In the genomic region with DNA sequence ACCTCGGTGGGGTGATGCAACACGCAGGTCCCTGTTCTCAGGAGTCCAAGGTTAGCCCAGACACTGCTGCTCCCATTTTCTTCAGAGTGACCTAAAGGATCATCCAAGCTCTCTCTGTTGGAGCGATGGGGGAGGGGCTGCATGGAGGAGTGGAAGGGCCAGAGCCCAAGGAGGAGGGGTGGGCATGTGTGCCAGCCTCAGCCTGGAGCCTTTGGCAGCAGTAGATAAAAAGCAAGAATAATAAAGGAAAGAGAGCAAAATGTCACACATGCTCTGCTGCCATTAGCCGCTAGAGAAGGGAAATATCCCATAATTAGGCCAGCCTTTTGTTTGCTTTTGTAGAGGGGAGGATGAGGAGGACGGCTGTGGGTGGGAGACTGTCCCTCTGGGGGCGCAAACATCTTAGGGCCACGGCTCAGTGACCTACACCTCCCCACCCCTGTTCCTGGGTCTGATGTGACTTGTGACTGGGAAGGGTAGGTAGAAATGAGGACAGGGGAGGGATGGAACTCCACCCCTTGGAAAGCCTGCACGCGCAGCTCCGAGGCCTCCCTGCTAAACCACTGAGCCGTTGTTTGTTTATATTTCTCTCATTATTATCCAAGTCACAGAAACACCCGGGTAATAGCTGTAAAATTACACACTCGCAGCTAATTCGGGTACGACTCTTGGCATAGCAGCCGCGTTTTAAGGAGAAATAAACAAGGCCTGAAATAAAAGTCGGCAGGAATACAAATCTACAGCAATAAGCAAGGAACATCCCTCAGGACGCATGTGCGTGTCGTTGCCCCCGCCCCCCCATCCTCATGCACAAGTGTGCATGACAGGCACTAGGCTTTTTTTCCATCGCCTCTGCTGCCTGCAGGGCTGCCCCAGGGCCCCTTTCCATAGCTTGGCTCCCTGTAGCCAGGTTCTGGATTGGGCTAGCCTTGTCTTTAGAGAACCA, we compare ENCODE assay signal across 10 mouse cellular contexts.
DNase-seq lines count a peak whose midpoint lies in the region; ATAC-seq and TF ChIP-seq lines count a peak whose summit lies in the region.
"Had no signal": no experiment of that assay in that cellular context is flagged by ENCODE, and none has a peak within 500 bp of the region (broad histone marks: within the 10 kb centered on the region; RNA-seq: fewer than 3 reads in every experiment).

No protein-coding gene starts in this region.

- no peaks in the 10 kb centered on the region for H3K27me3 ChIP-seq in kidney, embryonic 14.5 days (ENCODE audit: control insufficient read depth, insufficient read depth, low read length)
- peaks cover 3% of the 10 kb centered on the region; the same call in 1 of the 2 replicates for H3K27me3 ChIP-seq in forebrain, postnatal 0 days (ENCODE audit: insufficient read depth, low read length)
- H3K27me3 ChIP-seq in midbrain, embryonic 14.5 days (ENCODE audit: control insufficient read depth, insufficient read depth, low read length) = no peaks in the 10 kb centered on the region
- H3K27me3 ChIP-seq: liver, embryonic 15.5 days had no signal

- no peak overlapping the region for H3K27ac ChIP-seq in kidney, embryonic 14.5 days (ENCODE audit: low read depth, low read length)
- peak overlapping the region; percentile 30; the same call in 1 of the 2 replicates for H3K27ac ChIP-seq in forebrain, postnatal 0 days (ENCODE audit: low read depth, low read length)
- H3K27ac ChIP-seq in midbrain, embryonic 14.5 days (replicated peaks; ENCODE audit: low read depth, low read length) = peak overlapping the region; percentile 81
- H3K27ac ChIP-seq: liver, embryonic 15.5 days had no signal

- 28% methylated on average over 23 of the region's 23 CpGs for WGBS in kidney, embryonic 14.5 days
- WGBS in forebrain, postnatal 0 days = 25% methylated on average over 23 of the region's 23 CpGs
- WGBS in midbrain, embryonic 14.5 days = 55% methylated on average over 23 of the region's 23 CpGs

- peak; percentile 4; the same call in 1 of the 2 replicates for TF ChIP-seq CTCF in forebrain, postnatal 0 days (IDR thresholded peaks at IDR 0.05; ENCODE audit: low read depth)

- DNase-seq in kidney, postnatal 25 days = no peak
- DNase-seq in Muller cell, postnatal 12 days (ENCODE audit: inconsistent ontology term) = peak; percentile 45
- peak; percentile 57 for DNase-seq in forebrain, postnatal 0 days
- peak; percentile 53 for DNase-seq in midbrain, embryonic 14.5 days
- DNase-seq in heart, postnatal 36 days = no peak
- no peak for DNase-seq in urinary bladder, adult 18-20 months (ENCODE audit: low spot score in 2 of 2)
- DNase-seq in layer of hippocampus, adult 11-12 months (ENCODE audit: low spot score) = no peak
- DNase-seq: gastrocnemius, postnatal 25 days had no signal

- peak; percentile 85 for ATAC-seq in kidney, embryonic 14.5 days (ENCODE audit: low FRiP score, low TSS enrichment)
- ATAC-seq in forebrain, postnatal 0 days = peak; percentile 76
- no peak for ATAC-seq in midbrain, embryonic 14.5 days (ENCODE audit: low FRiP score, low TSS enrichment)

- H3K4me3 ChIP-seq in kidney, embryonic 14.5 days (ENCODE audit: low read length) = no peak overlapping the region; the same call in 1 of the 2 replicates
- H3K4me3 ChIP-seq in forebrain, postnatal 0 days (ENCODE audit: low read depth, low read length) = no peak overlapping the region
- no peak overlapping the region for H3K4me3 ChIP-seq in midbrain, embryonic 14.5 days (replicated peaks; ENCODE audit: low read depth, low read length)
- H3K4me3 ChIP-seq: liver, embryonic 15.5 days had no signal

- no peaks in the 10 kb centered on the region for H3K9me3 ChIP-seq in kidney, embryonic 14.5 days (ENCODE audit: control insufficient read depth, low read length)
- no peaks in the 10 kb centered on the region for H3K9me3 ChIP-seq in forebrain, postnatal 0 days (ENCODE audit: low read length)
- H3K9me3 ChIP-seq in midbrain, embryonic 14.5 days (ENCODE audit: control insufficient read depth, low read length) = no peaks in the 10 kb centered on the region
- H3K9me3 ChIP-seq: liver, embryonic 15.5 days had no signal

- H3K4me1 ChIP-seq in kidney, embryonic 14.5 days (ENCODE audit: control insufficient read depth, insufficient read depth, low read length) = peaks cover 8% of the 10 kb centered on the region; the same call in 1 of the 2 replicates
- H3K4me1 ChIP-seq in forebrain, postnatal 0 days (ENCODE audit: insufficient read depth) = 0 out of 2 replicates have a peak, but pooled peaks cover 6% of the 10 kb centered on the region
- peaks cover 13% of the 10 kb centered on the region; the same call in 1 of the 2 replicates for H3K4me1 ChIP-seq in midbrain, embryonic 14.5 days (ENCODE audit: control insufficient read depth, insufficient read depth, low read length)
- H3K4me1 ChIP-seq: liver, embryonic 15.5 days had no signal

- no peaks in the 10 kb centered on the region for H3K36me3 ChIP-seq in kidney, embryonic 14.5 days (ENCODE audit: control insufficient read depth, insufficient read depth, low read length)
- no peaks in the 10 kb centered on the region for H3K36me3 ChIP-seq in forebrain, postnatal 0 days (ENCODE audit: insufficient read depth)
- no peaks in the 10 kb centered on the region for H3K36me3 ChIP-seq in midbrain, embryonic 14.5 days (ENCODE audit: control insufficient read depth, insufficient read depth, low read length)
- H3K36me3 ChIP-seq: liver, embryonic 15.5 days had no signal

- H3K4me2 ChIP-seq in kidney, embryonic 14.5 days (replicated peaks; ENCODE audit: low read depth, low read length) = peak overlapping the region; percentile 24
- H3K4me2 ChIP-seq in forebrain, postnatal 0 days (ENCODE audit: low read depth) = 0 out of 2 replicates have a peak overlapping the region, but pooled peaks have one; percentile 16
- H3K4me2 ChIP-seq in midbrain, embryonic 14.5 days (ENCODE audit: low read length) = no peak overlapping the region
- H3K4me2 ChIP-seq: liver, embryonic 15.5 days had no signal

- intact Hi-C loops in heart, postnatal 36 days (cut with DNase I) = no loop called here

- H3K9ac ChIP-seq in kidney, embryonic 14.5 days (ENCODE audit: low read depth, low read length) = peak overlapping the region; percentile 20; the same call in 1 of the 2 replicates
- no peak overlapping the region for H3K9ac ChIP-seq in forebrain, postnatal 0 days
- peak overlapping the region; percentile 3; the same call in 1 of the 2 replicates for H3K9ac ChIP-seq in midbrain, embryonic 14.5 days (replicated peaks; ENCODE audit: low read length)
- H3K9ac ChIP-seq: liver, embryonic 15.5 days had no signal

Comparison
In these comparisons a context has a peak if more than half of its experiments do, and no peak if none do; other contexts are left out.
1. DNase-seq: peak in Muller cell, postnatal 12 days (single experiment), forebrain, postnatal 0 days (single experiment) and midbrain, embryonic 14.5 days (single experiment); none in kidney, postnatal 25 days (0 of 2), heart, postnatal 36 days (0 of 2), urinary bladder, adult 18-20 months (0 of 2) and layer of hippocampus, adult 11-12 months (single experiment).